Mouse (Mus musculus): ENCODE measurements around the gene Bad. TPM values are rescaled to one million over a fixed set of nuclear protein-coding genes. Genes with fewer than 3 reads are reported as not detected.

The Bad gene
- polyA plus RNA-seq, 1 experiment from 2014 or later: 70.9 TPM

DNA sequence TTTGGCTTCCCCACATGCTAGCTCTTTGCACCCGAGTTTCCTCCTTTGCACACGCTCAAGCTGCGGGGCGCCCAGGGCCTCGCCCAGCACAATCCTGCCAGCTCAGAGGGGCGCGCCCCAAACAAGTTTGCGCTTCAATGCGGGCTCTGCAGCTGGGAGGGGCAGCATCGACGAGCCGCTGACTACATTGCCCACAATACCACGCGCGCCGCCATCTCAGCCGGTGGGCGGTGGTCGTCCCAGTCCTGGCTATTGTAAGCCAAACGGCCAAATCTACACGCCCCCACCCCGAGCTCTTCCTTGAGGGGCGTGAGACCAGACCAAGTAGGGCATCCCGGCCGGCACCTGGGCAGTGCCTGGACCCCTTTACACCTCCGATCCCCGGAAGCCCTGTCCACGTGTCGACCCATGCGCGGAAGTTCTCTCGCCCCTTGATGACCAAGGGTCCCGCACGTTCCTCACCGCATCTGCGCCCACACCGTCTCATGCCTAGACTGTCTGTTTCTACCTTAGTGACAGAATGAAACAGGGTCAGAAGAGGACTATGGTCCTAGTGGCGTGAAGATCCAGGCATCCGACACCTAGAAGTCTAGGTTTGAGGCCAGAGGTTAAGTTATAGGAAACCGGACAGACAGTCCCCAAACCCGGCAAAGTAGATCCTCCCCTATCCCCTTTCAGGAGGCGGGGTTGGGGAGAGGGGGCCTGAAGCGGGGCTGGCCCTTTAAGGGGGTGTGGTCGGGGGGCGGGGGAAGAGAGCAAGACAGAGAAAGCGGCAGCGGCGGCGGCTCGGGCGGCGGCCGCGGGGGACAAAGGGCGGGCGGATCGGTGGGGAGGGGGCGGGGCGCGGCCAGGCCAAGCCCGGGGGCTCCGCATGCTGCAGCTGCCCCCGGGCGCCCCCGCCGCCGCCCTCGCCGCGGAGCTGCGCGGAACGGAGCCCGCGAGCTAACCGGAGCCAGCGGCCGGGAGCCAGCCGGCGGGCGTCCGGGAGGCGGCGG, 32.8 kb downstream of the Bad start, which contains the start of gene Ppp1r14b:
TSS of gene Ppp1r14b (plus strand) at position 758 of the 995 bp plus-strand sequence.
- peaks cover 20% of the 10 kb centered on the region for H3K36me3 ChIP-seq (ENCODE audit: control insufficient read depth, insufficient read depth, low read length)
- H3K9ac ChIP-seq (ENCODE audit: low read depth, low read length): peak within 1 kb of the TSS; percentile 87
- no peaks in the 10 kb centered on the region for H3K9me3 ChIP-seq (ENCODE audit: control insufficient read depth, low read length)
- H3K4me1 ChIP-seq (ENCODE audit: control insufficient read depth, insufficient read depth, low read length): peaks cover 50% of the 10 kb centered on the region
- no peaks in the 10 kb centered on the region for H3K27me3 ChIP-seq (ENCODE audit: control insufficient read depth, insufficient read depth, low read length)
- peak within 1 kb of the TSS; percentile 82 for H3K4me3 ChIP-seq (ENCODE audit: low read length)
- WGBS: under 1% methylated on average over 67 of the region's 84 CpGs
- H3K27ac ChIP-seq (ENCODE audit: low read depth, low read length): peak within 1 kb of the TSS; percentile 91
- H3K4me2 ChIP-seq (replicated peaks; ENCODE audit: low read depth, low read length): peak within 1 kb of the TSS; percentile 91
- peak; percentile 51 for ATAC-seq (ENCODE audit: low FRiP score, low TSS enrichment)

GRCm38 (mm10) chr19:6975537-6976521, 34.2 kb downstream of the Bad start, which contains the start of gene Plcb3:
Gene Plcb3 (minus strand): TSS chr19:6976470.
- H3K4me2 ChIP-seq (replicated peaks; ENCODE audit: low read depth, low read length): peak within 1 kb of the TSS; percentile 91
- H3K9ac ChIP-seq (ENCODE audit: low read depth, low read length): peak within 1 kb of the TSS; percentile 87
- WGBS: under 1% methylated on average over 16 of the region's 16 CpGs
- H3K9me3 ChIP-seq (ENCODE audit: control insufficient read depth, low read length): no peaks in the 10 kb centered on the region
- peak within 1 kb of the TSS; percentile 82 for H3K4me3 ChIP-seq (ENCODE audit: low read length)
- H3K27me3 ChIP-seq (ENCODE audit: control insufficient read depth, insufficient read depth, low read length): no peaks in the 10 kb centered on the region
- H3K27ac ChIP-seq (ENCODE audit: low read depth, low read length): peak within 1 kb of the TSS; percentile 91
- H3K4me1 ChIP-seq (ENCODE audit: control insufficient read depth, insufficient read depth, low read length): peaks cover 42% of the 10 kb centered on the region
- no peak for ATAC-seq (ENCODE audit: low FRiP score, low TSS enrichment)
- peaks cover 20% of the 10 kb centered on the region for H3K36me3 ChIP-seq (ENCODE audit: control insufficient read depth, insufficient read depth, low read length)

- Histone ChIP-seq H3K4me2 (replicated peaks; ENCODE audit: low read depth, low read length) (peak overlapping the region; percentile 77; the same call in 1 of the 2 replicates), H3K9ac (ENCODE audit: low read depth, low read length) (peak overlapping the region; percentile 66; the same call in 1 of the 2 replicates), H3K9me3 (ENCODE audit: control insufficient read depth, low read length) (no peaks in the 10 kb centered on the region), H3K4me3 (ENCODE audit: low read length) (peak overlapping the region; percentile 69; the same call in 1 of the 2 replicates), H3K27me3 (ENCODE audit: control insufficient read depth, insufficient read depth, low read length) (no peaks in the 10 kb centered on the region), H3K4me1 (ENCODE audit: control insufficient read depth, insufficient read depth, low read length) (peaks cover 34% of the 10 kb centered on the region), H3K36me3 (ENCODE audit: control insufficient read depth, insufficient read depth, low read length) (peaks cover 27% of the 10 kb centered on the region), H3K27ac (ENCODE audit: low read depth, low read length) (no peak overlapping the region)
- WGBS: 81% methylated on average over 13 of the region's 13 CpGs
- no peak for ATAC-seq (ENCODE audit: low FRiP score, low TSS enrichment)
Measured at GRCm38 (mm10) chr19:6977759-6978638, 36.3 kb downstream of the Bad start.

- H3K4me3 ChIP-seq (ENCODE audit: low read length): peak overlapping the region; percentile 69
- no peak overlapping the region; the same call in 1 of the 2 replicates for H3K27ac ChIP-seq (ENCODE audit: low read depth, low read length)
- no peaks in the 10 kb centered on the region for H3K27me3 ChIP-seq (ENCODE audit: control insufficient read depth, insufficient read depth, low read length)
- peaks cover 34% of the 10 kb centered on the region for H3K4me1 ChIP-seq (ENCODE audit: control insufficient read depth, insufficient read depth, low read length)
- peak overlapping the region; percentile 66; the same call in 1 of the 2 replicates for H3K9ac ChIP-seq (ENCODE audit: low read depth, low read length)
- no peaks in the 10 kb centered on the region for H3K9me3 ChIP-seq (ENCODE audit: control insufficient read depth, low read length)
- H3K36me3 ChIP-seq (ENCODE audit: control insufficient read depth, insufficient read depth, low read length): peaks cover 30% of the 10 kb centered on the region
- WGBS: 47% methylated on average over 3 of the region's 3 CpGs
- ATAC-seq (ENCODE audit: low FRiP score, low TSS enrichment): no peak
- peak overlapping the region; percentile 77 for H3K4me2 ChIP-seq (replicated peaks; ENCODE audit: low read depth, low read length)
Measured at GRCm38 (mm10) chr19:6978639-6978974, 36.9 kb downstream of the Bad start.

- H3K9ac ChIP-seq (ENCODE audit: low read depth, low read length): peak overlapping the region; percentile 66
- H3K9me3 ChIP-seq (ENCODE audit: control insufficient read depth, low read length): no peaks in the 10 kb centered on the region
- peak overlapping the region; percentile 69 for H3K4me3 ChIP-seq (ENCODE audit: low read length)
- WGBS: 9% methylated on average over 11 of the region's 11 CpGs
- H3K27me3 ChIP-seq (ENCODE audit: control insufficient read depth, insufficient read depth, low read length): no peaks in the 10 kb centered on the region
- peak; percentile 0; the same call in 1 of the 2 replicates for ATAC-seq (ENCODE audit: low FRiP score, low TSS enrichment)
- peaks cover 34% of the 10 kb centered on the region for H3K4me1 ChIP-seq (ENCODE audit: control insufficient read depth, insufficient read depth, low read length)
- H3K4me2 ChIP-seq (replicated peaks; ENCODE audit: low read depth, low read length): peak overlapping the region; percentile 77
- H3K27ac ChIP-seq (ENCODE audit: low read depth, low read length): peak overlapping the region; percentile 74; the same call in 1 of the 2 replicates
- H3K36me3 ChIP-seq (ENCODE audit: control insufficient read depth, insufficient read depth, low read length): peaks cover 34% of the 10 kb centered on the region
Measured at GRCm38 (mm10) chr19:6979001-6979479, 37.4 kb downstream of the Bad start.

DNA sequence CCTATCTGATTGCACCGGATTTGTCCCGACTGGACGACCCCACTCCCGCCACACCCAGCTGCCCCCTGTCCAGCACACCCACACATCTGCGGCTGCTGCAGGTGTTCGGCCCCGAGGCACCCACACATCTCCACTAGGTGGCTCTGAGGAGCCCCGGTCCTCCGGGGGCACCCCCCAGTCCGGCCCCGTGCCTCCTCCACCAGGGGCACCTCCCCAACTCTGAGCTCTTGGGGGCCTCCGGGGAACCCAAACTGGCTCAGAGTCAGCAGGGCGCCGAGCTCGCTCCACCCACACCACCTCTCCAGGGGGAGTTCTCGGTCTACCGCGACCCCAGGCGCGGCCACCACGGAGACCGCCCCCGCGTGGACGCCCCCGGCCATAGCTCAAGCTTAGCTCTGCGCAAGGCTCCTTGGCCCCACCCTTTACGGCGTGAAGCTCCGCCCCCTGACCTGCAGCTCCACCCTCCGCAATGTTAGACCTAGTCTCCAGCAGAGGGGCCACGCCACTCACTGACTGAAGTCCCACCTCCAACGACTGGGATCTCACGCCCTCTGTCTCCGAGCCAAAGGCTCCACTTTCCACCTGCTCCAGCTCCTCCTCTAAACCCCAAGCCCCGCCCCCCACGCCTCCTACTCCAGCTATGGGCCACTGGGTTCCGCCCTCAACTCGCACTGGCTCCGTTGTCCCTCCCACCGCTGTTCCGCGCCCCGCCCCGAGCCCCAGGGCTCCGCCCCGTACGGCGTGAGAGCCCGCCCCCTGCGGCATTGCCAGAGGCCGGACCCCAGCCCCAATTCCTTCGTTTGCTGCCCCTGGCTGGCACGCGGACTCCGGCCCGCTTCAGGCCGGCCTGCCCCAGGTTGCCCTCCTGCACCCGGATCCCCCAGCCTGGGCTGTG, 38.1 kb downstream of the Bad start:
- Histone ChIP-seq H3K9me3 (ENCODE audit: control insufficient read depth, low read length) (no peaks in the 10 kb centered on the region), H3K36me3 (ENCODE audit: control insufficient read depth, insufficient read depth, low read length) (peaks cover 37% of the 10 kb centered on the region), H3K27ac (ENCODE audit: low read depth, low read length) (peak overlapping the region; percentile 93), H3K9ac (ENCODE audit: low read depth, low read length) (peak overlapping the region; percentile 86), H3K4me3 (ENCODE audit: low read length) (peak overlapping the region; percentile 69), H3K4me2 (replicated peaks; ENCODE audit: low read depth, low read length) (peak overlapping the region; percentile 81), H3K27me3 (ENCODE audit: control insufficient read depth, insufficient read depth, low read length) (no peaks in the 10 kb centered on the region), H3K4me1 (ENCODE audit: control insufficient read depth, insufficient read depth, low read length) (peaks cover 34% of the 10 kb centered on the region)
- ATAC-seq (ENCODE audit: low FRiP score, low TSS enrichment): peak; percentile 90
- 1% methylated on average over 57 of the region's 59 CpGs for WGBS

DNA sequence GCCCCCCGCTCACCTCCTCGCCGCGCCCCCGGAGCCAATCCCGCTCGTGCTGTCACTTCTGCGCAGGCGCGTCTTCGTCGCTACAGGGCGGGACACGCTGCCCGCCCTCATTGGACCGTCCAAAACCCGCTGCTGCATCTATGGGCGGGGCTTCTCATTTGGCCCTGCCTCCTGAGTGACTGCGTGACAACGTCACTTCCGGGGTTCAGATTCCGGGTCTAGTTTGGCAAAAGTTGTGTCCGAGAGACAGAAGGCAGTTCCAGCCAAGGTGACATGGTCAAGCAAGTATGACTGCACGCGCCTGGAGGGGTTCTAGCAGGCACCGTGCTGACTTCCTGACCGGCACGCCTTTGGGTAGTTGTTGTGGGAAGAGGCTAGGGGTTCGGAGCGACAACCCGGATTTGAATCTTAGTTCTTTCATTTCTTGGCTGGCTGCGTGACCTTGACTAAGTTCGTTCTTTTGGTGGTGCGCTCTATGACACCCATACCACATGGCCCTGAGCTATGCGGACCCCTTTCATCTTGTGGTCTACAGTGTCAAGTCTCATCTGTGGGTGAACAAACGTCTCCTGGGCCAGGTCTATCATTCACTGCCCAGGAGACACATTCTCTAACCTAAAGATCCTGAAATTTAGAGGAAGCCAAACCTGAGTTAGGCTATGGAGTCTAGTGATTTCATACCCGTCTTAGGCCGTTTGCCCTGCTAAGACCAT, 38.9 kb downstream of the Bad start, which contains the start of gene Fkbp2:
TSS of gene Fkbp2 (minus strand) at position 121 of the 713 bp plus-strand sequence.
- peak; percentile 85 for ATAC-seq (ENCODE audit: low FRiP score, low TSS enrichment)
- Histone ChIP-seq H3K4me2 (replicated peaks; ENCODE audit: low read depth, low read length) (peak within 1 kb of the TSS; percentile 81), H3K27ac (ENCODE audit: low read depth, low read length) (peak within 1 kb of the TSS; percentile 93), H3K9ac (ENCODE audit: low read depth, low read length) (peak within 1 kb of the TSS; percentile 86), H3K36me3 (ENCODE audit: control insufficient read depth, insufficient read depth, low read length) (peaks cover 42% of the 10 kb centered on the region), H3K27me3 (ENCODE audit: control insufficient read depth, insufficient read depth, low read length) (no peaks in the 10 kb centered on the region), H3K4me3 (ENCODE audit: low read length) (peak within 1 kb of the TSS; percentile 69), H3K4me1 (ENCODE audit: control insufficient read depth, insufficient read depth, low read length) (peaks cover 34% of the 10 kb centered on the region), H3K9me3 (ENCODE audit: control insufficient read depth, low read length) (no peaks in the 10 kb centered on the region)
- WGBS: 2% methylated on average over 38 of the region's 38 CpGs
